Mouse (Mus musculus) liver, adult 2 months (tissue): Measurements from ENCODE around the gene Mef2a.

Source experiments
- CTCF ChIP-seq: fragments of 200-500 bp; IDR thresholded peaks from 2 replicates; pipeline ENCODE4 v1.5.1; 2011; ENCODE audit warnings: low read depth, low read length, control low read depth
- POLR2A ChIP-seq: fragments of 200-500 bp; IDR thresholded peaks from 2 replicates; pipeline ENCODE4 v1.6.1; 2011; ENCODE audit warnings: low read length, control low read depth; ENCODE audit not compliant: insufficient read depth; ENCODE audit errors: extremely low read depth

GRCm38 (mm10) chr7:67419591-67420314 is 47.1 kb upstream of the Mef2a start:
- TF ChIP-seq CTCF (no peak), POLR2A (no peak)
